Mouse (Mus musculus): ENCODE measurements around the gene Cemip.

DNA sequence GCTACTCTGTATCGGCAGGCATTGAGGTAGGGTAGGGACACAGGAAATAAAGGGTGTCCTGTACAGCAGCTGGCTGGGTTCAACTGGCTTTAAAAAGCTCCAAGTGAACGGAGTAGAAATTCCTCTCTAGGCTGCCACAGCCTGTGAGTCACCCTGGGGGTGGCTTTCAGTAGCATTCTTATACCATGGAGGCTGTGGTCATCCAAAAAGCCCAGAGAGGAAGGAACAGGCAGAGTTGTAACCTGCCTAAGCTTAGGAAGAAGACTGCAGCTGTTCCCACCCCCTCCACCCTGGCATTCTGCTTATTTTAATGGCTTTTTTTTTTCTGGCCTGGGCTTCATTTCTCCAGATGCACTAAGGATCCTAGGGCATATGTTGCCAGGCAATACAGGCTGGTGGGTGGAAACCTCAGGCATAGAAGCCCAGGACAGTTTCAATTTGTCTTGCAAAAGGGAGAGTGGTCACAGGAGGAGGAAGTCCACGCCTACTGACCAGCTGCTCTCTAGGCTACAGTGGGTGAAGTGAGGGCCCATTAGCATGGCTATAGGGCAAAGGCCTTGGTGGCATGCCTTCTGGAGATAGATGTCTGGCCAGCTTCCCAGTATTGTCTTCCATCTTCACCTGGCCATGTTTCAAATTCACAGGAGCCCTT is 57.1 kb downstream of the Cemip start:
- TF ChIP-seq POLR2A (IDR thresholded peaks at IDR 0.05; ENCODE audit: control insufficient read depth, low read depth, low read length): no peak
- TF ChIP-seq CTCF (IDR thresholded peaks at IDR 0.05; ENCODE audit: control insufficient read depth, insufficient read depth, insufficient replicate concordance, low read depth, low read length): no peak
